Mouse (Mus musculus): Measurements from ENCODE around the gene Ccnjl.

DNA sequence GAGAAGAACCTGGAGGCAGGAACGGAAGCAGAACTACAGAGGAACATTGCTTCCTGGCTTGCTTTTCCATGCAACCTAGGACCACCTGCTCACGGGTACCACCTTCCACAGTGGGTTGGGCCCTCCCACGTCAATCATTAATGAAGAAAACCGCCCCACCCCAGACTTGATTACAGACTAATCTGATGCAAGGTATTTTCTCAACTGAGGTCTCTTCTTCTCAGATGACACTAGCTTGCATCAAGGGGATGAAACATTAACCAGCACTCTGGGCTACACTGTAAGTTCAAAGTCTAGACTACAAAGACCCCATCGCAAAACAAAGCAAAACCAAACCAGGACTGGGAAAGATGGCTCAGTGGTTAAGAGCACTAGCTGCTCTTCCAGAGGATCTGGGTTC is 93.2 kb downstream of the Ccnjl start:
- TF ChIP-seq TAL1 (IDR thresholded peaks at IDR 0.05; ENCODE audit: low read length) (no peak), GATA1 (IDR thresholded peaks at IDR 0.05; ENCODE audit: low read length) (no peak)
